Mouse (Mus musculus): ENCODE measurements at regions not wholly inside any gene's neighbourhood (a gene's known extent, or its start where the extent isn't known, plus 50 kb on each side); places are given as distances from the start of the nearest gene placed in this dataset.

- no peak for ATAC-seq (replicated peaks in 1 of 2; ENCODE audit: insufficient read depth in 1 of 2, low FRiP score in 2 of 2, low TSS enrichment in 1 of 2, low read depth in 1 of 2, poor library complexity in 2 of 2, severe bottlenecking in 2 of 2)
Measured at GRCm38 (mm10) chr8:96389251-96389650, 500.9 kb upstream of the Got2 start.

GRCm38 (mm10) chr8:96370500-96370899 is 482.2 kb upstream of the Got2 start:
- ATAC-seq (replicated peaks in 1 of 2; ENCODE audit: insufficient read depth in 1 of 2, low FRiP score in 2 of 2, low TSS enrichment in 1 of 2, low read depth in 1 of 2, poor library complexity in 2 of 2, severe bottlenecking in 2 of 2) = no peak

GRCm38 (mm10) chr8:96362853-96363445 is 474.6 kb upstream of the Got2 start:
- ATAC-seq (replicated peaks in 1 of 2; ENCODE audit: insufficient read depth in 1 of 2, low FRiP score in 2 of 2, low TSS enrichment in 1 of 2, low read depth in 1 of 2, poor library complexity in 2 of 2, severe bottlenecking in 2 of 2) = no peak

- no peak for ATAC-seq (replicated peaks in 1 of 2; ENCODE audit: insufficient read depth in 1 of 2, low FRiP score in 2 of 2, low TSS enrichment in 1 of 2, low read depth in 1 of 2, poor library complexity in 2 of 2, severe bottlenecking in 2 of 2)
Measured at GRCm38 (mm10) chr8:96350531-96351069, 462.3 kb upstream of the Got2 start.

- no peak for ATAC-seq (replicated peaks in 1 of 2; ENCODE audit: insufficient read depth in 1 of 2, low FRiP score in 2 of 2, low TSS enrichment in 1 of 2, low read depth in 1 of 2, poor library complexity in 2 of 2, severe bottlenecking in 2 of 2)
Measured at GRCm38 (mm10) chr8:96349503-96349902, 461.2 kb upstream of the Got2 start.

- ATAC-seq (replicated peaks in 1 of 2; ENCODE audit: insufficient read depth in 1 of 2, low FRiP score in 2 of 2, low TSS enrichment in 1 of 2, low read depth in 1 of 2, poor library complexity in 2 of 2, severe bottlenecking in 2 of 2) = no peak
Measured at GRCm38 (mm10) chr8:96340702-96341101, 452.4 kb upstream of the Got2 start.

GRCm38 (mm10) chr8:96318367-96318766 is 430.0 kb upstream of the Got2 start:
- no peak for ATAC-seq (replicated peaks in 1 of 2; ENCODE audit: insufficient read depth in 1 of 2, low FRiP score in 2 of 2, low TSS enrichment in 1 of 2, low read depth in 1 of 2, poor library complexity in 2 of 2, severe bottlenecking in 2 of 2)

GRCm38 (mm10) chr8:96308989-96309718 is 420.8 kb upstream of the Got2 start:
- ATAC-seq (replicated peaks in 1 of 2; ENCODE audit: insufficient read depth in 1 of 2, low FRiP score in 2 of 2, low TSS enrichment in 1 of 2, low read depth in 1 of 2, poor library complexity in 2 of 2, severe bottlenecking in 2 of 2) = no peak

GRCm38 (mm10) chr8:96296643-96297042 is 408.3 kb upstream of the Got2 start:
- no peak for ATAC-seq (replicated peaks in 1 of 2; ENCODE audit: insufficient read depth in 1 of 2, low FRiP score in 2 of 2, low TSS enrichment in 1 of 2, low read depth in 1 of 2, poor library complexity in 2 of 2, severe bottlenecking in 2 of 2)

- ATAC-seq (replicated peaks in 1 of 2; ENCODE audit: insufficient read depth in 1 of 2, low FRiP score in 2 of 2, low TSS enrichment in 1 of 2, low read depth in 1 of 2, poor library complexity in 2 of 2, severe bottlenecking in 2 of 2) = no peak
Measured at GRCm38 (mm10) chr8:96290740-96291139, 402.4 kb upstream of the Got2 start.

GRCm38 (mm10) chr8:96289519-96289918 is 401.2 kb upstream of the Got2 start:
- ATAC-seq (replicated peaks in 1 of 2; ENCODE audit: insufficient read depth in 1 of 2, low FRiP score in 2 of 2, low TSS enrichment in 1 of 2, low read depth in 1 of 2, poor library complexity in 2 of 2, severe bottlenecking in 2 of 2) = no peak

GRCm38 (mm10) chr8:96288525-96288924 is 400.2 kb upstream of the Got2 start:
- ATAC-seq (replicated peaks in 1 of 2; ENCODE audit: insufficient read depth in 1 of 2, low FRiP score in 2 of 2, low TSS enrichment in 1 of 2, low read depth in 1 of 2, poor library complexity in 2 of 2, severe bottlenecking in 2 of 2) = no peak

- ATAC-seq (replicated peaks in 1 of 2; ENCODE audit: insufficient read depth in 1 of 2, low FRiP score in 2 of 2, low TSS enrichment in 1 of 2, low read depth in 1 of 2, poor library complexity in 2 of 2, severe bottlenecking in 2 of 2) = no peak
Measured at GRCm38 (mm10) chr8:96277479-96278138, 389.3 kb upstream of the Got2 start.

GRCm38 (mm10) chr8:96277058-96277457 is 388.7 kb upstream of the Got2 start:
- ATAC-seq (replicated peaks in 1 of 2; ENCODE audit: insufficient read depth in 1 of 2, low FRiP score in 2 of 2, low TSS enrichment in 1 of 2, low read depth in 1 of 2, poor library complexity in 2 of 2, severe bottlenecking in 2 of 2) = no peak

GRCm38 (mm10) chr8:96256294-96256693 is 367.9 kb upstream of the Got2 start:
- ATAC-seq (replicated peaks in 1 of 2; ENCODE audit: insufficient read depth in 1 of 2, low FRiP score in 2 of 2, low TSS enrichment in 1 of 2, low read depth in 1 of 2, poor library complexity in 2 of 2, severe bottlenecking in 2 of 2) = no peak

GRCm38 (mm10) chr8:96255811-96256210 is 367.5 kb upstream of the Got2 start:
- ATAC-seq (replicated peaks in 1 of 2; ENCODE audit: insufficient read depth in 1 of 2, low FRiP score in 2 of 2, low TSS enrichment in 1 of 2, low read depth in 1 of 2, poor library complexity in 2 of 2, severe bottlenecking in 2 of 2) = no peak

GRCm38 (mm10) chr8:96246017-96246416 is 357.7 kb upstream of the Got2 start:
- no peak for ATAC-seq (replicated peaks in 1 of 2; ENCODE audit: insufficient read depth in 1 of 2, low FRiP score in 2 of 2, low TSS enrichment in 1 of 2, low read depth in 1 of 2, poor library complexity in 2 of 2, severe bottlenecking in 2 of 2)

GRCm38 (mm10) chr8:96244549-96245152 is 356.3 kb upstream of the Got2 start:
- ATAC-seq (replicated peaks in 1 of 2; ENCODE audit: insufficient read depth in 1 of 2, low FRiP score in 2 of 2, low TSS enrichment in 1 of 2, low read depth in 1 of 2, poor library complexity in 2 of 2, severe bottlenecking in 2 of 2) = no peak

Data from hematopoietic stem cell, adult 5-6 weeks (primary cell).